Mouse (Mus musculus) liver, embryonic 13.5 days (tissue): ENCODE data around the gene Inhbe. TPM values are rescaled to one million over a fixed set of nuclear protein-coding genes. Genes with fewer than 3 reads are reported as not detected.

Source experiments
- ATAC-seq: fragments of 200-750 bp; cut with Nextera tagmentation; 2 replicates; pipeline ENCODE4 v1.8.0; 2017; ENCODE audit warnings: low read depth, mild to moderate bottlenecking, moderate number of reproducible peaks, moderate library complexity
- DNase-seq: peaks from one replicate; pipeline ENCODE4 v3.0.0; 2022
- H3K27ac ChIP-seq: fragments of 300-500 bp; sonication (generic); 2 replicates; pipeline ENCODE4 v1.5.1; 2015; ENCODE audit warnings: moderate library complexity, mild to moderate bottlenecking, inconsistent platforms
- H3K27me3 ChIP-seq: fragments of 300-500 bp; sonication (generic); 2 replicates; pipeline ENCODE4 v1.6.1; 2015; ENCODE audit warnings: mild to moderate bottlenecking, inconsistent platforms
- H3K36me3 ChIP-seq: fragments of 300-500 bp; sonication (generic); 2 replicates; pipeline ENCODE4 v1.6.1; 2015; ENCODE audit warnings: mild to moderate bottlenecking, inconsistent platforms
- H3K4me1 ChIP-seq: fragments of 300-500 bp; sonication (generic); replicated peaks from 2 replicates; pipeline ENCODE4 v1.6.1; 2015; ENCODE audit warnings: inconsistent platforms
- H3K4me2 ChIP-seq: fragments of 300-500 bp; sonication (generic); 2 replicates; pipeline ENCODE4 v1.6.1; 2015; ENCODE audit warnings: inconsistent platforms, mild to moderate bottlenecking, moderate library complexity
- H3K4me3 ChIP-seq: fragments of 300-500 bp; sonication (generic); replicated peaks from 2 replicates; pipeline ENCODE4 v1.5.1; 2015; ENCODE audit warnings: mild to moderate bottlenecking, inconsistent platforms
- H3K9ac ChIP-seq: fragments of 300-500 bp; sonication (generic); 2 replicates; pipeline ENCODE4 v1.6.1; 2015; ENCODE audit warnings: mild to moderate bottlenecking, inconsistent platforms
- H3K9me3 ChIP-seq: fragments of 300-500 bp; sonication (generic); replicated peaks from 2 replicates; pipeline ENCODE4 v1.6.1; 2016; ENCODE audit warnings: inconsistent platforms
- WGBS: fragments of 180-500 bp; shearing (Covaris S2); methylation state at CpG from one replicate; pipeline ENCODE4 v1.1.7; 2015; ENCODE audit not compliant: insufficient replicate concordance; 5-methylcytosine and 5-hydroxymethylcytosine counted together
- polyA plus RNA-seq: library from polyadenylated mRNA; unstranded; fragments of >200 nt; fragmentation: Nextera tagmentation; extraction: Ambion mirVana; gene quantifications from 2 replicates; pipeline ENCODE4 v1.2.1, GENCODE M21; 2015

The Inhbe gene
- polyA plus RNA-seq, 1 experiment from 2014 or later = 0.38 TPM

DNA sequence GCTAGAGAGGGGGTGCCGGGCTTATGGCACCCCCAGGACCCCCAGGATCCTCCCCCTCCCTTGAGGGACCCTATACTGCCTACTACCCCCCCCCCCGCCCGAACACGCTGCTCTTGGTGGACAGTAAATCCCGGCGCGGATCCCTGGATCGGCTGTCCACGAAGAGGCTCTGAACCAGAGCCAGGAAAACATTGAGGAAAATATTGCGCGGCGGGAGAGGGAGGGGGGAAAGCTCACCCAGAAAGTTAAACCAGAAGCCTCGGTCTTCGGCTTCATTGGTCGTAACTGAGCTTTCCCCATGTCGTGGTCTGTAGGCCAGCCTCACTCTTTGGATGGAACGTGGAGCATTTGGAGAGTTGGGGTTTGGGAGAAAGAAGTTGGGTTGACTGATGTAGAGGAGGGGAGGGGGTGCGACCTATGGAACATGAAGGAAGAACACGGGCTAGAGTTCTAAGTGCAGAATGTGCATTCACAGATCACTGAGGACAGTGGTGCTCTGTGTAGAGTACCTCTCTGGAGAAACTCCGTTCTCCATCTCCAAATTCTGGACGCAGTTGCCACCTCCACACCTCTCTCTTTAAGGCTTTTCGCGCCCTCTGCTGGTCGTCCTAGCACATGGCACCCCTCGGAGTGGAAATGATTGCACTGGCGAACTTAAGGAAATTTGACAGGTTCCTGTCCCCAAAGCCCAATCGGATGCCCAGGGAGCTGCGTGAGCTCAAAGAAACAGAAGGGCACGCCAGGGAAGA lies 12.1 kb downstream of the Inhbe start, which contains the start of gene Gli1:
TSS of gene Gli1 (minus strand) at position 84 of the 749 bp plus-strand sequence.
- ATAC-seq (peak; percentile 49; the same call in 1 of the 2 replicates), DNase-seq (peak; percentile 71)
- Histone ChIP-seq H3K36me3 (no peaks in the 10 kb centered on the region), H3K9me3 (no peaks in the 10 kb centered on the region), H3K4me3 (peak within 1 kb of the TSS; percentile 51), H3K27me3 (peaks cover 55% of the 10 kb centered on the region), H3K4me1 (peaks cover 36% of the 10 kb centered on the region), H3K27ac (no peak within 1 kb of the TSS), H3K9ac (0 out of 2 replicates have a peak within 1 kb of the TSS, but pooled peaks have one; percentile 22), H3K4me2 (peak within 1 kb of the TSS; percentile 71)
- under 1% methylated on average over 29 of the region's 29 CpGs for WGBS

DNA sequence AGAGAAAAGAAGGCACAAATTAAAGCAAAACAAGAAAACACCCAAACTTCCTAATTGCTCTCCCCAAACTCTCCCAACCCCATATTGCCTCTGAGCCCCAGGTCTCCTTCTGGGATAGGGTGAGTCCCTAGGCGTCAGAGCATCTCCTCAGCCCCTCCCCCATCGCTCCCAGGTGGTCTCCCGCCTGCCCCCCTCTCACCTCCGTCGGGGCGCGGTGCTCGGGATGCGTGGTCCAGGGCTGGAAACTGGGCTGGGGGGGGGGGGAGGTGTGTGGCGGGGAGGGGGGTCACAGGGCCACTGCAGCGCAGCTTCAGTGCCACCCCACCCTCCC lies 12.9 kb downstream of the Inhbe start:
- Histone ChIP-seq H3K9me3 (no peaks in the 10 kb centered on the region), H3K4me2 (peak overlapping the region; percentile 71), H3K27me3 (peaks cover 62% of the 10 kb centered on the region), H3K9ac (0 out of 2 replicates have a peak overlapping the region, but pooled peaks have one; percentile 22), H3K36me3 (no peaks in the 10 kb centered on the region), H3K4me3 (peak overlapping the region; percentile 51), H3K27ac (no peak overlapping the region), H3K4me1 (peaks cover 36% of the 10 kb centered on the region)
- whole genome bisulfite sequencing = 0% methylated on average over 11 of the region's 11 CpGs
- ATAC-seq (no peak), DNase-seq (no peak)

DNA sequence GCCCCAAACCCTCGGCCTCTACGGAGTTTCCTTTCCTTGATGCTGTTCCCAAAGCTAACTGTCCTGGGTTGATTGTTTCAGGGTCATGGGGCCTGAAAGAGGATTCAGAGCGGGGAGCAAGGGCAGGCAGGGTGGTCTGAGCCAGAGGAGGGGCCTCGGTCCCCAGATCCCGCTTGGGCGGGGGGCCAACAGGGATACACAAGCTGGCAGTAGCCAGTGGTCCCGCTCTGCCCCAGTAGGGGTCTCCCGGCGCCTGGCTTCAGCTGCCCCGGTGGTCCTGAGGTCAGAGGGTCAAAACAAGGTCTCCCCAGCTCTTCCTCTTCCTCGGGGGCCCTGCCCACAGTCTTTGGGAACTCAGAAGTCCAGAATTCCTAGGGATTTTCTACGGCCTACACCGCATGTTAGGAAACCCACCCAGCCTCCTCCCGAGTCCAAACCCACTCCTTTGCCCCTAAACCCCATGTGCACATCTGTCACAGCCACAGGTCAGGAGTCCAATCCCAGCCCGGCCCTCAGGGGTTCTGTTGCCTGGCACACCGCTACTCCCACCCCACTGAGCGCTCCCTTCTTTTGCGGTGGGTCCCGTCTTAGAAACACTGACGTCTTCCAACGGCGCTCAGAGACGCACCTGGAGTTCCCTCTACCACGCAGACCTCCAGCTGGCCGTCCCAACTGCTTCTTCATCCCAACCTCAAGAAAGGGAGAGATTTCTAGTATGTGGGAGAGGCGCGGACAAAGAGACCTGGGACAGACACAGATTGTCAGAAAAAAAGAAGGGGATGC lies 13.4 kb downstream of the Inhbe start:
- WGBS = 2% methylated on average over 27 of the region's 27 CpGs
- Histone ChIP-seq H3K27me3 (peaks cover 66% of the 10 kb centered on the region), H3K27ac (no peak overlapping the region), H3K4me3 (peak overlapping the region; percentile 51), H3K36me3 (no peaks in the 10 kb centered on the region), H3K9me3 (no peaks in the 10 kb centered on the region), H3K4me1 (peaks cover 36% of the 10 kb centered on the region), H3K4me2 (peak overlapping the region; percentile 71), H3K9ac (no peak overlapping the region)
- ATAC-seq (no peak), DNase-seq (no peak)

DNA sequence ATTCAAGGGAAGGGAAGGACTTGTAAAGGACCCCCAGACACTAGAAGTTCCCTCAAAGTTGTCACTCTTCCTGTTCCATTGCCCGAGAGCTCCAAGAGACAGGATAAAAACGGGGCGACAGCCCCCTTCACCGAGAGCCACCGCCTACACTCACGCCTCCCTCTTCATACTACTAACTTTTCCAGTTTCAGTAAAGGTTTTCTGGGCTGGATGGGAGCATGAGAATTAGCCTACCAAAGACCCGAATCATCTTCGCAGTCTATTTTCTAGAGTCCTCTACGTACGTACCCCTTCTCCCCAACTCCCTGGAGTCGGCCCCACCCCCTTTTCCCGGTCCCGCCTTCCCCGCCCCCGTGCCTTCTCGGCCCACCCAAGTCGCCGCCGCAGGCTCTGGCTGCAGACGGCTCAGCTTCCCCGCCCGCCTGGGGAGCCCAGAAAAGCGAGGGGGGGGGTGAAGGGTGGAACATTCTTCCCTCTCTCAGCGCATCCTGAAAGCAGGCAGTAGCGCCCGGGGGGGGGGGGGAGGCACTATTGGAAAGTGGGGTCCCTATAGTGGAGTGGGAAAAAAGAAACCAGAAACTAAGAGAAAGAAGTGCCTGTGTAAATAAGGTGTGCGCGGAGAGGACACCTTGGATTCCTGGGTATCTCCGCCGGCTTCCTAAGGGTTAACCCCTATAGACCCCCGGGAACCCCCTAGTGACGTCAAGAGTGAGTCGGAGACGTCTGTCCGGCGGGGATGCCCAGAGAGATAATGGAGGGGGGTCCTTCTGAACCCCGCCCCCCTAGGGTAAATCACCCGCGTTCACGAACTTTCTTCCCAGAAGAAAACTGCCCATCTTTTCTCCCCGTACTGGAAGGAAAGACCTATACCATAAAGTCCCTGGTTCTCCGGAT lies 14.3 kb downstream of the Inhbe start:
- Histone ChIP-seq H3K27ac (0 out of 2 replicates have a peak overlapping the region, but pooled peaks have one; percentile 39), H3K4me2 (peak overlapping the region; percentile 71), H3K9me3 (no peaks in the 10 kb centered on the region), H3K27me3 (peaks cover 66% of the 10 kb centered on the region), H3K4me1 (peaks cover 36% of the 10 kb centered on the region), H3K9ac (peak overlapping the region; percentile 47; the same call in 1 of the 2 replicates), H3K4me3 (peak overlapping the region; percentile 51), H3K36me3 (no peaks in the 10 kb centered on the region)
- no peak for ATAC-seq
- DNase-seq = no peak
- under 1% methylated on average over 42 of the region's 42 CpGs for WGBS

DNA sequence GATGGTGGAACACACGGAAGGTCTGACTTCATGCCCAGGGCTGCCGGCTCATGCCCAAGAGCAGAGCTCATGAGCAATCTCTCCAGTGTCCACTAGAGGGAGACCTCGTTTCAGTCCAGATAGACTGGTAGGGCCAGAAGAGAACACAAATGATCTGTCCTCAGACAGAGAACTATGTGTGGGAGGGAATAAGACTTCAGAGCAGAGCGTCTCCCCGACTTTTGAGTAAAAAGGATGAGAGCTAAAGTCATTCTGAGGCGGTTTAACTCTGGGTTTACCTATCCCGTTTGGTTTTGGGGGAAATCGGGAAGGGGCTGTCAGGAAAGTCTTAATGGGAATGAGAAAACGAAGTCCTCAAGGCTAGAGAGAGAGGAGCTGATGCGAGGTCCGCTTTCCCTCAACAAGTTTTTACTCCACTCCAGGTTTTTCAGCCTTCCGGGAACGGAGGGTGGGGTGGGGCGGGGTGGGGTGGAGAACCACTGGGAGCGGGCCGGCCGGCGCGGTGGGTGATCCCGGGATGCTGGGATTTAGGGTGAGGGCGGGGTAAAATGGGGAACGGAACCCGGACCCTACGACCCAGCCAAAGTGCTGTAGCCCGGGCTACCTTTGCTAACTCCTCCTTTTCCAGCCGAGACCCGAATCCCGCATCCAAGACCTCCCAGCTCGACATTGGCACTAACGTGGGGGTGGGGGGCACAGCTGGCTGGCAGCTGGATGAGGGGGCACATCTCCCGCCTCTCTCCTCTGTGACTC lies 15.1 kb downstream of the Inhbe start:
- WGBS = under 1% methylated on average over 31 of the region's 31 CpGs
- Histone ChIP-seq H3K9ac (peak overlapping the region; percentile 45; the same call in 1 of the 2 replicates), H3K27ac (0 out of 2 replicates have a peak overlapping the region, but pooled peaks have one; percentile 39), H3K4me3 (peak overlapping the region; percentile 51), H3K4me1 (peaks cover 36% of the 10 kb centered on the region), H3K27me3 (peaks cover 66% of the 10 kb centered on the region), H3K9me3 (no peaks in the 10 kb centered on the region), H3K4me2 (peak overlapping the region; percentile 71), H3K36me3 (no peaks in the 10 kb centered on the region)
- peak; percentile 70 for ATAC-seq
- peak; percentile 72 for DNase-seq

DNA sequence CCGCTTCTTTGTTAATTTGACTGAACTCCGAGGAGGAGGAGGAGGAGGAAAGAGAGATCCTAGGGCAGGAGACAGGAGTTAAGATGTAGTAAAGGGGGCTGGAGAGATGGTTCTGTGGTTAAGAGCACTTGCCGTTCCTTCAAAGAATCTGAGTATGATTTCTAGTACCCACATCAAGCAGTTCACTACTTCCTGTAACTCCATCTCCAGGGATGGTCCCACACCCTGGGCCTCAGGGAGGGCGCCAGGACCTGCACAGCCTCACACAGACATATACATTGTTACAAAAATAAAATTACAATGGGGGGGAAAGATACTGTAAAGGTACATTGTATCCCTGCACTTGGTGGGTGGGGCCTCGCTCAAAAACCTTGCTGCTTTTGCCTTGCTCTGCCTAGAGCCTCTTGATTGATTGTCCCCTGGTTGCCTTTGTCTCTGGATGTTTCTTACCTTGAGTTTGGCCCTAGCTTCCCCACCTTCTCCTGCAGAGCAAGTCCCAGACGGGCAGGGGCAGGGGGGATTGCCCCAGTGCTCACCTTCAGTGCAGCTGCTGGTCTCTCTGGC lies 16.6 kb downstream of the Inhbe start:
- Histone ChIP-seq H3K27me3 (peaks cover 65% of the 10 kb centered on the region), H3K9me3 (no peaks in the 10 kb centered on the region)
- no peak for ATAC-seq

DNA sequence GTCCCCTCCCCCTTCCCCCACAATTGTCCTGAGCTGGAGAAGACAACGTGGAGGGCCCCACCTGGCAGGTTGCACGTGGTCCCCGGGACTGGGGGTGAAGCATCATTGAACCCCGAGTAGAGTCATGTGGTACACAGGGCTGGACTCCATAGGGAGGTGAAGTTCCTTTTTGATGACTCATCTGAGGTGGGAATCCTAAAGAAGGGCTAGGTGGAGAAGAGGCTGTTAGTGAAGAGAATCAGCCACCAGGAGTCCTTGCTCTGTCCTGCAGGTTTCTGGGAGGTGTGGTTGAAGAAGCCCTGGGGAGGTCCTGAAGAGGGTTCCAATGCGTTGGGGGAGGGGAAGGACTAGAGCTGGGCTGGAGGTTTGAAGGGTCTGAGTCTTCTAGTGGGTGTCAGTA lies 17.3 kb downstream of the Inhbe start:
- no peaks in the 10 kb centered on the region for H3K9me3 ChIP-seq
- H3K4me3 ChIP-seq = no peak overlapping the region
- no peaks in the 10 kb centered on the region for H3K36me3 ChIP-seq
- DNase-seq = no peak
- no peak overlapping the region for H3K9ac ChIP-seq
- H3K27me3 ChIP-seq = peaks cover 64% of the 10 kb centered on the region
- peaks cover 34% of the 10 kb centered on the region for H3K4me1 ChIP-seq
- WGBS = 46% methylated on average over 5 of the region's 5 CpGs
- no peak for ATAC-seq
- no peak overlapping the region for H3K4me2 ChIP-seq
- no peak overlapping the region for H3K27ac ChIP-seq

More for the DNA sequence above, 16.6 kb downstream of the Inhbe start:
- Histone ChIP-seq H3K36me3 (no peaks in the 10 kb centered on the region), H3K4me3 (no peak overlapping the region), H3K4me1 (peaks cover 36% of the 10 kb centered on the region), H3K27ac (no peak overlapping the region), H3K4me2 (no peak overlapping the region), H3K9ac (no peak overlapping the region)
- 56% methylated on average over 6 of the region's 6 CpGs for WGBS
- no peak for DNase-seq

DNA sequence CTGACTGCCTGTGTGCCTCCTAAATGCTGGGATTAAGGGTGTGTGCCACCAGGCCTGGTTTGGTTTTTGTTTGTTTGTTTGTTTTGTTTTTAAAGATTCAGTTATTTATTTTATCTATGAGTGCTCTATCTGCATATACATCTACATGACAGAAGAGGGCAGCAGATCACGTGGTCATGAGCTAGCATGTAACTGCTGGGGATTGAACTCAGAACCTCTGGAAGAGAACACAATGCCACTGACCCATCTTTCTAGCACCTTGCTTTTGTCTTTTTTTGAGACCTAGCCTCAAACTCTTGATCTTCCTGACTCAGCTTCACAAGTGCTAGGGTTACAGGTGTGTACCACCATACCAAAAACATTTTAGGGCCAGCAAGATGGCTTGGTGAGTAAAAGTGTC lies 18.9 kb downstream of the Inhbe start:
- no peak overlapping the region for H3K9ac ChIP-seq
- no peak for ATAC-seq
- H3K4me3 ChIP-seq = no peak overlapping the region
- 38% methylated on average over 1 of the region's 1 CpGs for WGBS
- H3K9me3 ChIP-seq = no peaks in the 10 kb centered on the region
- peaks cover 25% of the 10 kb centered on the region for H3K4me1 ChIP-seq
- H3K27ac ChIP-seq = no peak overlapping the region
- peaks cover 47% of the 10 kb centered on the region for H3K27me3 ChIP-seq
- H3K4me2 ChIP-seq = no peak overlapping the region
- no peak for DNase-seq
- no peaks in the 10 kb centered on the region for H3K36me3 ChIP-seq

DNA sequence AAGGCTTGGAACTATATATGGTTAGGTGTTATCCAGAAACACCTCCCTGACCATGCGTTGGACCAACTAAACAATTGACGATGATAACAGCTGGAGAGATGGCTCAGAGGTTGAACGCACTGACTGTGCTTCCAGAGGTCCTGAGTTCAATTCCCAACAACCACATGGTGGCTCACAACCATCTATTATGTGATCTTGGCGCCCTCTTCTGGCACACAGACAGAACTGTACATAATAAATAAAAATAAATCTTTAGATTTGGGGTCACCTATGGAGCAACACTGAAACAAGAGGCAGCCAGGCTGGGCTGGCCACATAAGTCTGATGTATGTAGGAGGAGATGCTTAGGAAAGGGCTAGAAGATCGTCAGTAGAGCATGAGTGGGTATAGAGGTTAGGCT lies 21.1 kb downstream of the Inhbe start:
- H3K9me3 ChIP-seq = no peaks in the 10 kb centered on the region
- no peak for DNase-seq
- no peak overlapping the region for H3K27ac ChIP-seq
- no peak overlapping the region for H3K4me2 ChIP-seq
- 0 out of 2 replicates have a peak, but pooled peaks cover 15% of the 10 kb centered on the region for H3K36me3 ChIP-seq
- H3K4me3 ChIP-seq = no peak overlapping the region
- peaks cover 16% of the 10 kb centered on the region for H3K4me1 ChIP-seq
- H3K27me3 ChIP-seq = peaks cover 26% of the 10 kb centered on the region
- ATAC-seq = 0 out of 2 replicates have a peak, but pooled peaks have one; percentile 22
- no peak overlapping the region for H3K9ac ChIP-seq
- WGBS = 31% methylated on average over 5 of the region's 5 CpGs
